ENCODE assay signal across 8 mouse cellular contexts in genomic region chr4:136247386-136247728, GRCm38 (mm10). TPM values are rescaled to one million over a fixed set of nuclear protein-coding genes. Genes with fewer than 3 reads are reported as not detected.
DNase-seq lines count a peak whose midpoint lies in the region; ATAC-seq and TF ChIP-seq lines count a peak whose summit lies in the region.

No protein-coding gene starts in this region.

- H3K27ac ChIP-seq in heart, embryonic 11.5 days (ENCODE audit: low read depth, low read length) = peak overlapping the region; percentile 74
- H3K27ac ChIP-seq in forebrain, embryonic 13.5 days = no peak overlapping the region
- H3K27ac ChIP-seq in liver, embryonic 13.5 days = no peak overlapping the region

- WGBS in heart, embryonic 11.5 days (ENCODE audit: insufficient replicate concordance) = under 1% methylated on average over 14 of the region's 14 CpGs
- 2% methylated on average over 14 of the region's 14 CpGs for WGBS in forebrain, embryonic 13.5 days
- 2% methylated on average over 14 of the region's 14 CpGs for WGBS in liver, embryonic 13.5 days (ENCODE audit: insufficient replicate concordance)

- no peak for ATAC-seq in heart, embryonic 11.5 days (replicated peaks; ENCODE audit: insufficient number of reproducible peaks, low FRiP score, low TSS enrichment)
- no peak for ATAC-seq in forebrain, embryonic 13.5 days
- no peak for ATAC-seq in liver, embryonic 13.5 days (ENCODE audit: low read depth)
- no peak for ATAC-seq in granulocyte monocyte progenitor cell, adult 5-6 weeks (replicated peaks; ENCODE audit: poor library complexity, severe bottlenecking)

- no peak for TF ChIP-seq CTCF in C2C12 (IDR thresholded peaks at IDR 0.05; ENCODE audit: control insufficient read depth, insufficient read depth, insufficient read length)

- H3K79me3 ChIP-seq in C2C12 (ENCODE audit: low read depth) = no peaks in the 10 kb centered on the region

- peaks cover 39% of the 10 kb centered on the region for H3K27me3 ChIP-seq in heart, embryonic 11.5 days (ENCODE audit: control insufficient read depth, insufficient read depth, low read length)
- no peaks in the 10 kb centered on the region for H3K27me3 ChIP-seq in C2C12 (ENCODE audit: control insufficient read depth, insufficient read depth, insufficient read length)
- peaks cover 85% of the 10 kb centered on the region for H3K27me3 ChIP-seq in forebrain, embryonic 13.5 days
- peaks cover 96% of the 10 kb centered on the region for H3K27me3 ChIP-seq in liver, embryonic 13.5 days

- H3K9me3 ChIP-seq in heart, embryonic 11.5 days (replicated peaks; ENCODE audit: control insufficient read depth, low read length) = no peaks in the 10 kb centered on the region
- no peaks in the 10 kb centered on the region for H3K9me3 ChIP-seq in forebrain, embryonic 13.5 days (replicated peaks)
- H3K9me3 ChIP-seq in liver, embryonic 13.5 days (replicated peaks) = no peaks in the 10 kb centered on the region

- DNase-seq in heart, postnatal 4 days = no peak
- no peak for DNase-seq in liver, embryonic 13.5 days
- DNase-seq in right cerebral cortex, adult 2 months (ENCODE audit: low spot score in 2 of 2) = no peak
- no peak for DNase-seq in gastrocnemius, postnatal 36 days

- intact Hi-C loops in gastrocnemius, postnatal 36 days (cut with DNase I) = no loop called here

- H3K4me1 ChIP-seq in heart, embryonic 11.5 days (ENCODE audit: control insufficient read depth, insufficient read depth, low read length) = peaks cover 13% of the 10 kb centered on the region; the same call in 1 of the 2 replicates
- H3K4me1 ChIP-seq in forebrain, embryonic 13.5 days = peaks cover 35% of the 10 kb centered on the region
- peaks cover 30% of the 10 kb centered on the region for H3K4me1 ChIP-seq in liver, embryonic 13.5 days (replicated peaks)

- H3K4me2 ChIP-seq in heart, embryonic 11.5 days = peak overlapping the region; percentile 66
- H3K4me2 ChIP-seq in forebrain, embryonic 13.5 days = peak overlapping the region; percentile 70
- H3K4me2 ChIP-seq in liver, embryonic 13.5 days = peak overlapping the region; percentile 61

- H3K79me2 ChIP-seq in C2C12 (ENCODE audit: control insufficient read depth, insufficient read depth) = no peaks in the 10 kb centered on the region

- no peaks in the 10 kb centered on the region for H3K36me3 ChIP-seq in heart, embryonic 11.5 days (ENCODE audit: control insufficient read depth, insufficient read depth, low read length)
- H3K36me3 ChIP-seq in C2C12 (ENCODE audit: control insufficient read depth, insufficient read depth) = no peaks in the 10 kb centered on the region
- no peaks in the 10 kb centered on the region for H3K36me3 ChIP-seq in forebrain, embryonic 13.5 days (ENCODE audit: poor library complexity, severe bottlenecking)
- H3K36me3 ChIP-seq in liver, embryonic 13.5 days = no peaks in the 10 kb centered on the region

- peak overlapping the region; percentile 46 for H3K4me3 ChIP-seq in heart, embryonic 11.5 days (ENCODE audit: low read depth, low read length)
- no peak overlapping the region for H3K4me3 ChIP-seq in C2C12 (ENCODE audit: insufficient read depth, poor library complexity, severe bottlenecking)
- H3K4me3 ChIP-seq in forebrain, embryonic 13.5 days = peak overlapping the region; percentile 40
- H3K4me3 ChIP-seq in liver, embryonic 13.5 days (replicated peaks) = peak overlapping the region; percentile 57

- peak overlapping the region; percentile 22 for H3ac ChIP-seq in C2C12 (ENCODE audit: control insufficient read depth, insufficient read length, low read depth)

- peak overlapping the region; percentile 69 for H3K9ac ChIP-seq in heart, embryonic 11.5 days (ENCODE audit: low read depth, low read length)
- no peak overlapping the region for H3K9ac ChIP-seq in forebrain, embryonic 13.5 days
- H3K9ac ChIP-seq in liver, embryonic 13.5 days = no peak overlapping the region

TF ChIP-seq in C2C12, 6 proteins besides CTCF, POLR2A, EP300 and RAD21:
- TF ChIP-seq MAX (IDR thresholded peaks at IDR 0.05) = no peak
- no peak for TF ChIP-seq CEBPB (IDR thresholded peaks at IDR 0.05; ENCODE audit: low read depth)
- TF ChIP-seq USF1 (IDR thresholded peaks at IDR 0.05; ENCODE audit: low read depth) = no peak
- TF ChIP-seq MYOD1 (IDR thresholded peaks at IDR 0.05; ENCODE audit: control insufficient read depth, insufficient read length, low read depth) = no peak
- TF ChIP-seq FOSL1 (IDR thresholded peaks at IDR 0.05; ENCODE audit: insufficient read depth, low read length, poor library complexity, severe bottlenecking) = no peak
- TF ChIP-seq MYOG (IDR thresholded peaks at IDR 0.05; ENCODE audit: control insufficient read depth, extremely low read depth, insufficient read length) = no peak
TF ChIP-seq in C2C12: peak in this region for 0.

RNA-seq across cellular contexts. Expression of gene Tcea3, which starts 0.2 kb away (rescaled TPM):
- 56.4 and 56.7 TPM in 2 replicates for polyA plus RNA-seq in heart, embryonic 11.5 days (2014; fragmentation: Nextera tagmentation; extraction: Ambion mirVana)
- 10 to 100 TPM; 55.2 to 56.7 TPM for total RNA-seq in heart, postnatal 4 days (2021)
- 2.8 TPM for polyA plus RNA-seq in C2C12 (2012; fragmentation: generic; extraction: Trizol)
- 0.52 and 0.66 TPM in 2 replicates for polyA plus RNA-seq in forebrain, embryonic 13.5 days (2015; fragmentation: Nextera tagmentation; extraction: Ambion mirVana)
- 12.9 and 13.6 TPM in 2 replicates for polyA plus RNA-seq in liver, embryonic 13.5 days (2015; fragmentation: Nextera tagmentation; extraction: Ambion mirVana)
- total RNA-seq in granulocyte monocyte progenitor cell, adult 5-6 weeks (2014; fragmentation: Nextera tagmentation) = not detected in 2 replicates
- total RNA-seq in granulocyte monocyte progenitor cell, adult 5-6 weeks (2017) = not detected in 2 replicates
- 100 to 1,000 TPM; 272 to 347 TPM for total RNA-seq in gastrocnemius, postnatal 36 days (2021)

RNA-seq across cellular contexts. Expression of gene Zfp46, which starts 37.1 kb away (rescaled TPM):
- 18.4 and 20.6 TPM in 2 replicates for polyA plus RNA-seq in heart, embryonic 11.5 days (2014; fragmentation: Nextera tagmentation; extraction: Ambion mirVana)
- total RNA-seq in heart, postnatal 4 days (2021) = 10 to 100 TPM; 47.0 to 50.1 TPM
- 5.2 TPM for polyA plus RNA-seq in C2C12 (2012; fragmentation: generic; extraction: Trizol)
- polyA plus RNA-seq in forebrain, embryonic 13.5 days (2015; fragmentation: Nextera tagmentation; extraction: Ambion mirVana) = 30.7 and 32.9 TPM in 2 replicates
- 2.6 and 3.6 TPM in 2 replicates for polyA plus RNA-seq in liver, embryonic 13.5 days (2015; fragmentation: Nextera tagmentation; extraction: Ambion mirVana)
- 4.1 and 7.0 TPM in 2 replicates for total RNA-seq in granulocyte monocyte progenitor cell, adult 5-6 weeks (2014; fragmentation: Nextera tagmentation)
- 11.6 and 16.0 TPM in 2 replicates for total RNA-seq in granulocyte monocyte progenitor cell, adult 5-6 weeks (2017)
- 10 to 100 TPM; 19.7 to 22.4 TPM for total RNA-seq in gastrocnemius, postnatal 36 days (2021)

RNA-seq across cellular contexts. Expression of gene Asap3, which starts 41.2 kb away (rescaled TPM):
- polyA plus RNA-seq in heart, embryonic 11.5 days (2014; fragmentation: Nextera tagmentation; extraction: Ambion mirVana) = 1.8 and 2.1 TPM in 2 replicates
- total RNA-seq in heart, postnatal 4 days (2021) = 1 to 10 TPM; 3.3 to 3.7 TPM
- polyA plus RNA-seq in C2C12 (2012; fragmentation: generic; extraction: Trizol) = 3.8 TPM
- polyA plus RNA-seq in forebrain, embryonic 13.5 days (2015; fragmentation: Nextera tagmentation; extraction: Ambion mirVana) = 2.9 and 3.9 TPM in 2 replicates
- 1.1 and 1.4 TPM in 2 replicates for polyA plus RNA-seq in liver, embryonic 13.5 days (2015; fragmentation: Nextera tagmentation; extraction: Ambion mirVana)
- not detected in 2 replicates for total RNA-seq in granulocyte monocyte progenitor cell, adult 5-6 weeks (2014; fragmentation: Nextera tagmentation)
- total RNA-seq in granulocyte monocyte progenitor cell, adult 5-6 weeks (2017) = not detected in 2 replicates
- 1 to 10 TPM; 1.8 to 2.1 TPM for total RNA-seq in gastrocnemius, postnatal 36 days (2021)
